Mouse (Mus musculus) myocyte (in vitro differentiated cells): ENCODE measurements around the gene Tdpoz2. TPM values are rescaled to one million over a fixed set of nuclear protein-coding genes. Genes with fewer than 3 reads are reported as not detected.

Experiments used
- H3K27me3 ChIP-seq: one replicate; pipeline ENCODE4 v1.6.1; 2011; ENCODE audit not compliant: control insufficient read depth, insufficient read depth, insufficient read length
- H3K36me3 ChIP-seq: one replicate; pipeline ENCODE4 v1.6.1; 2011; ENCODE audit not compliant: control insufficient read depth, insufficient read depth
- H3K4me2 ChIP-seq: one replicate; pipeline ENCODE4 v1.6.1; 2011; ENCODE audit warnings: low read depth, control low read depth
- H3K4me3 ChIP-seq: one replicate; pipeline ENCODE4 v1.5.1; 2011; ENCODE audit warnings: mild to moderate bottlenecking, control low read depth, moderate library complexity
- H3K79me2 ChIP-seq: one replicate; pipeline ENCODE4 v1.6.1; 2011; ENCODE audit not compliant: control insufficient read depth, insufficient read depth
- H3ac ChIP-seq: one replicate; pipeline ENCODE4 v1.6.1; 2011; ENCODE audit not compliant: control insufficient read depth, insufficient read length
- E2F4 ChIP-seq: IDR thresholded peaks from one replicate; pipeline ENCODE4 v1.6.1; 2011; ENCODE audit warnings: mild to moderate bottlenecking, control low read depth, moderate library complexity; ENCODE audit not compliant: insufficient read depth
- MYOD1 ChIP-seq, 3 experiments: IDR thresholded peaks; one replicate each; pipeline ENCODE4 v1.6.1; 2011; ENCODE audit warnings: control low read depth in 2 of 3, low read depth in 2 of 3, mild to moderate bottlenecking in 2 of 3, moderate library complexity in 1 of 3; ENCODE audit not compliant: insufficient read length in 2 of 3, control insufficient read depth in 1 of 3
- MYOG ChIP-seq, 3 experiments: IDR thresholded peaks; one replicate each; pipeline ENCODE4 v1.6.1; 2011; ENCODE audit warnings: control low read depth in 2 of 3, low read depth in 2 of 3, mild to moderate bottlenecking in 2 of 3; ENCODE audit not compliant: insufficient read length in 2 of 3, control insufficient read depth in 1 of 3, insufficient read depth in 1 of 3
- POLR2AphosphoS2 ChIP-seq: IDR thresholded peaks from one replicate; pipeline ENCODE4 v1.6.1; 2011; ENCODE audit warnings: low read depth, control low read depth; ENCODE audit not compliant: insufficient read length
- polyA plus RNA-seq: library from polyadenylated mRNA; unstranded; fragments of >200 nt; fragmentation: generic; extraction: Trizol; gene quantifications from one replicate; pipeline ENCODE4 v1.2.1, GENCODE M21; 2012; ENCODE audit warnings: missing spikeins

Gene Tdpoz2
- polyA plus RNA-seq, 1 experiment: not detected

GRCm38 (mm10) chr3:93601903-93602302 lies 50.6 kb downstream of the Tdpoz2 start:
- no peaks in the 10 kb centered on the region for H3K79me2 ChIP-seq
- H3K27me3 ChIP-seq: no peaks in the 10 kb centered on the region
- no peak overlapping the region for H3K4me2 ChIP-seq
- no peak overlapping the region for H3K4me3 ChIP-seq
- H3K36me3 ChIP-seq: no peaks in the 10 kb centered on the region
- H3ac ChIP-seq: no peak overlapping the region
- no peak for TF ChIP-seq MYOD1 (IDR thresholded peaks at IDR 0.05; ENCODE audit: control insufficient read depth in 1 of 3, insufficient read length in 2 of 3, low read depth in 2 of 3)
- no peak for TF ChIP-seq MYOG (IDR thresholded peaks at IDR 0.05; ENCODE audit: control insufficient read depth in 1 of 3, insufficient read depth in 1 of 3, insufficient read length in 2 of 3, low read depth in 2 of 3)
- no peak for TF ChIP-seq POLR2AphosphoS2
- no peak for TF ChIP-seq E2F4

Other genes starting within 250 kb of the Tdpoz2 start
- gene Tchh, start 210.4 kb downstream of the Tdpoz2 start, polyA plus RNA-seq: 0.05 TPM
- not detected for gene Tchhl1, start 183.9 kb downstream of the Tdpoz2 start, polyA plus RNA-seq
- 1,972 TPM for gene S100a11, start 132.2 kb downstream of the Tdpoz2 start, polyA plus RNA-seq
- gene S100a10, start 97.6 kb downstream of the Tdpoz2 start, polyA plus RNA-seq: 788 TPM
- gene Tdpoz1, start 23.6 kb upstream of the Tdpoz2 start, polyA plus RNA-seq: not detected
- gene Gm37596, start 40.4 kb upstream of the Tdpoz2 start, polyA plus RNA-seq: not detected
- gene Gm5773, start 120.3 kb upstream of the Tdpoz2 start, polyA plus RNA-seq: not detected
- gene Tdpoz4, start 143.7 kb upstream of the Tdpoz2 start, polyA plus RNA-seq: not detected
- not detected for gene Tdpoz3, start 173.3 kb upstream of the Tdpoz2 start, polyA plus RNA-seq